Mouse (Mus musculus) gastrocnemius, adult 8-10 months (tissue): ENCODE results near the gene Mff. TPM values are rescaled to one million over a fixed set of nuclear protein-coding genes. Genes with fewer than 3 reads are reported as not detected.

ENCODE experiments used
- total RNA-seq, 4 experiments: library from RNA; stranded (reverse); gene quantifications; 2 replicates each; pipeline ENCODE4 v1.2.4; 2022

Mff gene
- total RNA-seq, 4 experiments from 2014 or later = 118 to 174 (median 140) TPM

Other genes with a start within 250 kb of the Mff start
- gene Col4a4, start 138.0 kb upstream of the Mff start, total RNA-seq = under 1 TPM; 0.39 to 0.97 (median 0.74) TPM
- 1 to 10 TPM in 1 of 4 experiments, under 1 TPM in 3; 0.44 to 1.3 (median 0.66) TPM for gene Col4a3, start 138.0 kb upstream of the Mff start, total RNA-seq
- gene Tm4sf20, start 43.6 kb downstream of the Mff start, total RNA-seq = not detected
- gene Gm47791, start 46.4 kb downstream of the Mff start, total RNA-seq = not detected
- gene Agfg1, start 114.6 kb downstream of the Mff start, total RNA-seq = 10 to 100 TPM; 22.0 to 24.1 (median 23.1) TPM
- gene A030005L19Rik, start 188.4 kb downstream of the Mff start, total RNA-seq = not detected
- not detected for gene A030014E15Rik, start 200.0 kb downstream of the Mff start, total RNA-seq
- not detected for gene Gm6217, start 206.5 kb downstream of the Mff start, total RNA-seq
- not detected for gene A030003K21Rik, start 218.5 kb downstream of the Mff start, total RNA-seq
- gene Gm7544, start 231.1 kb downstream of the Mff start, total RNA-seq = not detected
- gene Gm47955, start 235.4 kb downstream of the Mff start, total RNA-seq = not detected